Mouse (Mus musculus) liver, embryonic 14.5 days (tissue): ENCODE measurements around the gene Fam166a. TPM values are rescaled to one million over a fixed set of nuclear protein-coding genes. Genes with fewer than 3 reads are reported as not detected.

Experiments
- ATAC-seq: fragments of 200-750 bp; cut with Nextera tagmentation; 2 replicates; pipeline ENCODE4 v1.8.0; 2017; ENCODE audit warnings: moderate number of reproducible peaks, mild to moderate bottlenecking, moderate library complexity; ENCODE audit not compliant: insufficient read depth
- DNase-seq, 3 experiments: peaks; one replicate each; pipeline ENCODE4 v3.0.0-alpha.2; 2012 to 2013; ENCODE audit warnings: low read depth in 3 of 3, low spot score in 3 of 3
- H3K27ac ChIP-seq: fragments of 300-500 bp; sonication (generic); 2 replicates; pipeline ENCODE4 v1.5.1; 2014; ENCODE audit warnings: moderate library complexity, mild to moderate bottlenecking, control low read depth, inconsistent platforms
- H3K27me3 ChIP-seq: fragments of 300-500 bp; sonication (generic); 2 replicates; pipeline ENCODE4 v1.6.1; 2014; ENCODE audit warnings: mild to moderate bottlenecking, low read length, moderate library complexity; ENCODE audit not compliant: control insufficient read depth, insufficient read depth
- H3K36me3 ChIP-seq: fragments of 300-500 bp; sonication (generic); replicated peaks from 2 replicates; pipeline ENCODE4 v1.6.1; 2014; ENCODE audit warnings: low read depth; ENCODE audit not compliant: control insufficient read depth, insufficient read depth
- H3K4me1 ChIP-seq, 2 experiments: fragments of 200-500 bp in 1 of 2; fragments of 300-500 bp in 1 of 2; sonication (generic) in 1 of 2; replicated peaks; 2 replicates each; pipeline ENCODE4 v1.6.1; 2012 to 2014; ENCODE audit warnings: antibody characterized with exemption in 1 of 2, inconsistent platforms in 1 of 2, low read length in 1 of 2; ENCODE audit not compliant: control insufficient read depth in 2 of 2, insufficient read depth in 2 of 2
- H3K4me2 ChIP-seq: fragments of 300-500 bp; sonication (generic); 2 replicates; pipeline ENCODE4 v1.6.1; 2014; ENCODE audit warnings: low read depth, mild to moderate bottlenecking, control low read depth, moderate library complexity
- H3K4me3 ChIP-seq, 2 experiments: fragments of 200-500 bp in 1 of 2; fragments of 300-500 bp in 1 of 2; sonication (generic) in 1 of 2; 2 replicates each; pipeline ENCODE4 v1.5.1; 2012 to 2014; ENCODE audit warnings: low read depth in 2 of 2, low read length in 2 of 2, mild to moderate bottlenecking in 2 of 2, control low read depth in 1 of 2, inconsistent platforms in 1 of 2, moderate library complexity in 1 of 2; ENCODE audit not compliant: insufficient read depth in 1 of 2
- H3K9ac ChIP-seq: fragments of 300-500 bp; sonication (generic); replicated peaks from 2 replicates; pipeline ENCODE4 v1.6.1; 2014; ENCODE audit warnings: mild to moderate bottlenecking, control low read depth, moderate library complexity
- H3K9me3 ChIP-seq: fragments of 300-500 bp; sonication (generic); 2 replicates; pipeline ENCODE4 v1.6.1; 2016; ENCODE audit warnings: low read length, mixed read lengths; ENCODE audit not compliant: control insufficient read depth
- CTCF ChIP-seq: IDR thresholded peaks from 2 replicates; pipeline ENCODE4 v1.5.1; 2016; ENCODE audit warnings: antibody characterized with exemption, low read depth, control low read depth
- EP300 ChIP-seq: IDR thresholded peaks from 2 replicates; pipeline ENCODE4 v1.6.1; 2016; ENCODE audit warnings: antibody characterized with exemption, low read depth
- WGBS: fragments of 180-500 bp; shearing (Covaris S2); extraction: QIAGEN DNeasy Blood & Tissue Kit; methylation state at CpG from one replicate; pipeline ENCODE4 v1.1.7; 2014; ENCODE audit not compliant: insufficient replicate concordance; 5-methylcytosine and 5-hydroxymethylcytosine counted together
- polyA plus RNA-seq, 2 experiments: library from polyadenylated mRNA; depleted of rRNA in 1 of 2; stranded (reverse) in 1 of 2; unstranded in 1 of 2; fragments of >200 nt; fragmentation: Nextera tagmentation in 1 of 2; extraction: Ambion mirVana in 1 of 2; gene quantifications; 2 replicates each; pipeline versions ENCODE4 v1.2.1 to v1.2.3; 2012 to 2014

Gene Fam166a
- polyA plus RNA-seq, 2 experiments: 0.04 to 0.96 TPM

DNA sequence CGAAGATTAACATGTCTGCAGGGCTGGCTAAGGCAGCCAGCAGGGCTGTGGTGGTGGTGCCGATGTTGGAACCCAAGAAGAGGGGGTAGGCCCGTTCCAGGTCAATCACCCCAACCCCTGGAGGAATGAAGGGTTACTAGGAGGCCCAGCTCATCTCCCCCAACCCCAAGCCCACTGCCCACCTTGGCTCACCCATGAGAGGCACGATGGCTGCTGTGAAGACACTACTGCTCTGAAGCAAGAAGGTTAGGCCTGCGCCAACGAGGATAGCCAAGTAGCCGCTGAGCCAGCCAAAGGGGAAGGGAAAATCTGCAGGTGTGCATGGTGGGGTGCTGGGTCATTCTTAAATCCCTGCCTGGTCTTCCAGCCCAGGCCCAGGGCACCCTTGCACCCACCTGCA, 12.0 kb downstream of the Fam166a start:
- Histone ChIP-seq H3K4me2 (no peak overlapping the region), H3K27me3 (no peaks in the 10 kb centered on the region), H3K4me1 (peaks cover 4 to 7% of the 10 kb centered on the region in 2 experiments), H3K27ac (no peak overlapping the region), H3K9me3 (no peaks in the 10 kb centered on the region), H3K9ac (no peak overlapping the region), H3K4me3 (no peak overlapping the region), H3K36me3 (no peaks in the 10 kb centered on the region)
- 72% methylated on average over 7 of the region's 7 CpGs for WGBS
- ATAC-seq: no peak
- DNase-seq: no peak
- TF ChIP-seq EP300: no peak

- no peak overlapping the region for H3K27ac ChIP-seq
- no peak overlapping the region for H3K4me3 ChIP-seq
- WGBS: 65% methylated on average over 12 of the region's 12 CpGs
- no peaks in the 10 kb centered on the region for H3K36me3 ChIP-seq
- peaks cover 0 to 3% of the 10 kb centered on the region in 2 experiments; a peak in 2 of 4 replicates for H3K4me1 ChIP-seq
- H3K4me2 ChIP-seq: no peak overlapping the region
- no peaks in the 10 kb centered on the region for H3K27me3 ChIP-seq
- no peaks in the 10 kb centered on the region for H3K9me3 ChIP-seq
- ATAC-seq (no peak), DNase-seq (no peak)
- H3K9ac ChIP-seq: no peak overlapping the region
- TF ChIP-seq EP300: no peak
- TF ChIP-seq CTCF: no peak
These were observed 12.5 kb downstream of the Fam166a start for GRCm38 (mm10) chr2:25231038-25231437.

DNA sequence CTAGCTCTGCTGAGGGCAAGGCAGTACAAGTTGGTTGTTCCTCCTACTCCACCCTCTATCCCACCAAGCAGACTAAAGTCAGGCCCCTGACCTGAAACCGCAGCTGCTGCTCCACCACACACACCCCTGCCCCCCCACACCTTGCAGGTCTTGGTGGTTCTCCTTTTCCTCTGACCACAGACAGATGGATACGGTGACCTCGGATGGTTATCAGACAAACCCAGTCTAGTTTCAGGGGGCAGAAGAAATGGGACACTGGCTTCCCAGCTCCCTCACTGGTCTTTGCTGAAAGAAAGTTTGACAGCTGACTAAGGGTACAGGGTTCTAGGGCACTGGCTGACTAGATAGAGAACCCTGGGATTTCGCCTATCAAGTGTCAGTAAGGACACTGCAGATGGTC, 14.9 kb downstream of the Fam166a start:
- Histone ChIP-seq H3K4me1 (peaks cover 0 to 6% of the 10 kb centered on the region in 2 experiments; a peak in 1 of 4 replicates), H3K9me3 (no peaks in the 10 kb centered on the region), H3K27ac (no peak overlapping the region), H3K4me3 (no peak overlapping the region), H3K4me2 (no peak overlapping the region), H3K27me3 (no peaks in the 10 kb centered on the region), H3K36me3 (no peaks in the 10 kb centered on the region), H3K9ac (no peak overlapping the region; the same call in 1 of the 2 replicates)
- no peak for ATAC-seq
- DNase-seq: no peak
- WGBS: 7% methylated on average over 4 of the region's 4 CpGs
- TF ChIP-seq CTCF (no peak), EP300 (no peak)

DNA sequence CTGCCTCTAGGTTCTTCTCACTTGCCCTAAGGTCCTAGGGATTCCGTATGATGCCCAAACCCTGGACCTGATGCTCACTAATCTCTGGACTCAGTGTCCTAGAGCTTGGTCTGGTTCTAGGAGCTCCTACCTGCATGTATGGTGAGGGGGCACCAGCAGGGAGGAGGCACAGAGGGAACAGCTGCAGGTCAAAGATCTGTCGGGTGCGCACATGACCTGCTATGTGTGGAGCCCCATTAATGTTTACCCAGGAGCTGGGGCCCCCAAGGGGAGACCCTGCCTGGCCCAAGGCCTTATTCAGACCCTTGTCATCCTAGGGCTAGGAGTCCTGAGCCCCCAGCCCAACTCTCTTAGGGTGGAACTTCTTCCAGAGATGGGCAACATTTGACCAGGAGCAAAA, 15.5 kb downstream of the Fam166a start, which contains the start of gene Slc34a3:
Gene Slc34a3 (minus strand): TSS at position 315 of the 400 bp plus-strand sequence.
- TF ChIP-seq CTCF (no peak), EP300 (no peak)
- Histone ChIP-seq H3K4me1 (peaks cover 0 to 5% of the 10 kb centered on the region in 2 experiments; a peak in 1 of 4 replicates), H3K36me3 (no peaks in the 10 kb centered on the region), H3K27ac (no peak within 1 kb of the TSS), H3K4me2 (no peak within 1 kb of the TSS), H3K9me3 (no peaks in the 10 kb centered on the region), H3K4me3 (no peak within 1 kb of the TSS), H3K9ac (no peak within 1 kb of the TSS; the same call in 1 of the 2 replicates), H3K27me3 (no peaks in the 10 kb centered on the region)
- no peak for DNase-seq
- 68% methylated on average over 3 of the region's 3 CpGs for WGBS
- no peak for ATAC-seq

DNA sequence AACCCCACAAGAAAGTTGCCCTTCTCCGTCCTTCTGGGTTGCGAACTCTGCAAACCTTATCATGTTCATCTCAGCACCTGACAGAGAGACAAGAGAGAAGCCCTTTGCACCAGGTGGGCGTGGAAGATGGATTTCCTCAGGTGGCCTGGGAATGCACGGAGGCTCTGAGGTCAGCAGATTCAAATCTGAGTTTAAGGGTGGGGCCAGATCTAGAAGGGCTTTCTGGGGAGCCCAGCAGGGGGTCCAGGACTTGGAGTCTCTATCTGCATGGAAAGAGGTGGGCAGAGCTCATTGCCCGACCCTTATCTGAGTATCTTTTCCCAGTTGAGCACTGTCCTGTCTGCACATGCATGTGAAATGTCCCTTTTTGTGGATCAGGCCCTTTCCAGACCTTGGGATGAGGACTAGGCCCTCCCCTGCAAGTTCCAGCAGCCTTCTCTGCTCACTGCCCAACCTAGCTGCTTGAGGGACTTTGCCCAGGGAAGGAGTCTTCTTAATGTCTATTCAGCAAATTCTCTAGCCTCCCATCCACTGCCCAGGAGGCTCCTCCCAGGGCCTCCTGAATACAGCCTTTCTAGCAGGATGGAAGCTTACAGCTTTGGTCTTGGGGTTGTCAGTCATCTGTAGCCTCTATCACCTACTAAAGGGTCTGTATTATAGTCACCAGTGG, 16.1 kb downstream of the Fam166a start:
- Histone ChIP-seq H3K27ac (no peak overlapping the region), H3K9ac (no peak overlapping the region), H3K4me3 (no peak overlapping the region), H3K36me3 (no peaks in the 10 kb centered on the region), H3K4me2 (no peak overlapping the region), H3K9me3 (no peaks in the 10 kb centered on the region), H3K27me3 (no peaks in the 10 kb centered on the region), H3K4me1 (peaks cover 0 to 5% of the 10 kb centered on the region in 2 experiments; a peak in 1 of 4 replicates)
- TF ChIP-seq EP300 (no peak), CTCF (no peak)
- no peak for ATAC-seq
- no peak for DNase-seq
- WGBS: 49% methylated on average over 5 of the region's 5 CpGs
